14 mouse cellular contexts compared by ENCODE assay signal in the genomic region with DNA sequence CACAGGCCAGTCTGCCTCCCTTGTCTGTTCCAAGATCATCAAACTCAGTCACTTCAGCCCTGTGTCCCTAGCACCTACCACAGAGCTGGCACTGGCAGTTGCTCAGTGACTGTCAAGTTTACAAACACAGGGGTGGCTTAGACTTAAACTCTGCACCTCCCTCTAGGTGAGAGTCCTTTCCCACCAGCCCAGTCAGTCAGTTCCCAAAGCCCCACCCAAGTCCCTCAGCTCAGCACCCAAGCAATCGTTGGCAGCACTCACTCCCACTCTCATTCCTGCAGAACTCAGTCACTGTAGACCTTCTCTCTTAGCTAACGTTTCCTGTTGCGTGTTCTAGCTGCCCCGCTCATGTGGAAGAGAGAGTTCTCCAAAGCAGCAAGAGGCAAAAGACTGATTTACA. TPM values are rescaled to one million over a fixed set of nuclear protein-coding genes. Genes with fewer than 3 reads are reported as not detected.
DNase-seq lines count a peak whose midpoint lies in the region; ATAC-seq and TF ChIP-seq lines count a peak whose summit lies in the region.
"Had no signal": no experiment of that assay in that cellular context is flagged by ENCODE, and none has a peak within 500 bp of the region (broad histone marks: within the 10 kb centered on the region; RNA-seq: fewer than 3 reads in every experiment).

No protein-coding gene starts in this region.

- peaks cover 15% of the 10 kb centered on the region for H3K36me3 ChIP-seq in forebrain, embryonic 13.5 days (ENCODE audit: poor library complexity, severe bottlenecking)
- peaks cover 13% of the 10 kb centered on the region; the same call in 1 of the 2 replicates for H3K36me3 ChIP-seq in forebrain, postnatal 0 days (ENCODE audit: insufficient read depth)
- H3K36me3 ChIP-seq in liver, embryonic 12.5 days = peaks cover 18% of the 10 kb centered on the region
- H3K36me3 ChIP-seq in liver, embryonic 11.5 days (ENCODE audit: control insufficient read depth, insufficient read depth, low read length) = no peaks in the 10 kb centered on the region
- H3K36me3 ChIP-seq in liver, postnatal 0 days (replicated peaks; ENCODE audit: insufficient read depth, low read length) = peaks cover 19% of the 10 kb centered on the region

- ATAC-seq in forebrain, embryonic 13.5 days = no peak
- ATAC-seq in forebrain, postnatal 0 days = no peak
- 0 out of 2 replicates have a peak, but pooled peaks have one; percentile 51 for ATAC-seq in liver, embryonic 12.5 days
- no peak for ATAC-seq in liver, embryonic 11.5 days (replicated peaks; ENCODE audit: low FRiP score)
- peak; percentile 72 for ATAC-seq in liver, postnatal 0 days
- ATAC-seq: Patski had no signal

- H3K4me3 ChIP-seq in forebrain, embryonic 13.5 days = no peak overlapping the region
- no peak overlapping the region for H3K4me3 ChIP-seq in forebrain, postnatal 0 days (ENCODE audit: low read depth, low read length)
- no peak overlapping the region for H3K4me3 ChIP-seq in liver, embryonic 12.5 days
- H3K4me3 ChIP-seq in liver, embryonic 11.5 days (ENCODE audit: low read depth, low read length) = no peak overlapping the region; the same call in 1 of the 2 replicates
- peak overlapping the region; percentile 34 for H3K4me3 ChIP-seq in brown adipose tissue, adult 24 weeks (ENCODE audit: insufficient read depth, low read depth, low read length)
- H3K4me3 ChIP-seq in liver, postnatal 0 days (ENCODE audit: low read depth, low read length) = no peak overlapping the region
- H3K4me3 ChIP-seq: erythroblast, embryonic 14.5 days; stomach, embryonic 15.5 days had no signal

- 91% methylated on average over 4 of the region's 4 CpGs for WGBS in forebrain, embryonic 13.5 days
- 91% methylated on average over 4 of the region's 4 CpGs for WGBS in forebrain, postnatal 0 days
- WGBS in liver, embryonic 12.5 days (ENCODE audit: insufficient replicate concordance) = 83% methylated on average over 4 of the region's 4 CpGs
- WGBS in liver, embryonic 11.5 days = 75% methylated on average over 4 of the region's 4 CpGs
- 69% methylated on average over 4 of the region's 4 CpGs for WGBS in liver, postnatal 0 days (ENCODE audit: insufficient replicate concordance)

- H3K4me2 ChIP-seq in forebrain, embryonic 13.5 days = no peak overlapping the region
- H3K4me2 ChIP-seq in forebrain, postnatal 0 days (ENCODE audit: low read depth) = no peak overlapping the region
- H3K4me2 ChIP-seq in liver, embryonic 12.5 days = peak overlapping the region; percentile 21
- H3K4me2 ChIP-seq in liver, embryonic 11.5 days = no peak overlapping the region
- peak overlapping the region; percentile 44 for H3K4me2 ChIP-seq in liver, postnatal 0 days (ENCODE audit: low read depth, low read length)
- H3K4me2 ChIP-seq: stomach, embryonic 15.5 days had no signal

- H3K9me3 ChIP-seq in forebrain, embryonic 13.5 days (replicated peaks) = no peaks in the 10 kb centered on the region
- H3K9me3 ChIP-seq in forebrain, postnatal 0 days (ENCODE audit: low read length) = no peaks in the 10 kb centered on the region
- no peaks in the 10 kb centered on the region for H3K9me3 ChIP-seq in liver, embryonic 12.5 days (replicated peaks)
- H3K9me3 ChIP-seq in liver, embryonic 11.5 days (ENCODE audit: control insufficient read depth, low read length) = no peaks in the 10 kb centered on the region
- H3K9me3 ChIP-seq in liver, postnatal 0 days (ENCODE audit: low read length) = no peaks in the 10 kb centered on the region
- H3K9me3 ChIP-seq: stomach, embryonic 15.5 days had no signal

- TF ChIP-seq CTCF in forebrain, postnatal 0 days (IDR thresholded peaks at IDR 0.05; ENCODE audit: low read depth) = no peak
- no peak for TF ChIP-seq CTCF in liver, postnatal 0 days (IDR thresholded peaks at IDR 0.05; ENCODE audit: low read depth)

- no peak for DNase-seq in forebrain, postnatal 0 days
- DNase-seq in liver, embryonic 11.5 days (ENCODE audit: low spot score) = no peak
- no peak for DNase-seq in liver, postnatal 0 days
- DNase-seq in layer of hippocampus, postnatal 10 days (ENCODE audit: low spot score in 2 of 2) = no peak
- no peak for DNase-seq in adrenal gland, postnatal 4 days (ENCODE audit: low spot score in 2 of 2)
- DNase-seq: cerebellum, postnatal 25 days; heart, adult 11 months; midbrain, embryonic 14.5 days had no signal

- no peak overlapping the region for H3K9ac ChIP-seq in forebrain, embryonic 13.5 days
- H3K9ac ChIP-seq in forebrain, postnatal 0 days = no peak overlapping the region
- no peak overlapping the region for H3K9ac ChIP-seq in liver, embryonic 12.5 days
- H3K9ac ChIP-seq in liver, embryonic 11.5 days (ENCODE audit: low read depth, low read length) = no peak overlapping the region
- peak overlapping the region; percentile 26; the same call in 1 of the 2 replicates for H3K9ac ChIP-seq in liver, postnatal 0 days (replicated peaks)
- H3K9ac ChIP-seq: stomach, embryonic 15.5 days had no signal

- H3K27ac ChIP-seq in forebrain, embryonic 13.5 days = peak overlapping the region; percentile 35; the same call in 1 of the 2 replicates
- H3K27ac ChIP-seq in forebrain, postnatal 0 days (ENCODE audit: low read depth, low read length) = no peak overlapping the region
- H3K27ac ChIP-seq in liver, embryonic 12.5 days = no peak overlapping the region; the same call in 1 of the 2 replicates
- no peak overlapping the region for H3K27ac ChIP-seq in liver, embryonic 11.5 days (ENCODE audit: low read depth, low read length)
- H3K27ac ChIP-seq in brown adipose tissue, adult 24 weeks (replicated peaks; ENCODE audit: low read depth, low read length) = peak overlapping the region; percentile 79
- H3K27ac ChIP-seq in liver, postnatal 0 days (ENCODE audit: low read depth) = peak overlapping the region; percentile 71
- H3K27ac ChIP-seq: stomach, embryonic 15.5 days had no signal

- TF ChIP-seq EP300 in liver, postnatal 0 days (IDR thresholded peaks at IDR 0.05; ENCODE audit: low read depth) = no peak

- peaks cover 5% of the 10 kb centered on the region for H3K4me1 ChIP-seq in forebrain, embryonic 13.5 days
- no peaks in the 10 kb centered on the region for H3K4me1 ChIP-seq in forebrain, postnatal 0 days (ENCODE audit: insufficient read depth)
- H3K4me1 ChIP-seq in liver, embryonic 12.5 days = 0 out of 2 replicates have a peak, but pooled peaks cover 4% of the 10 kb centered on the region
- H3K4me1 ChIP-seq in liver, embryonic 11.5 days (replicated peaks; ENCODE audit: control insufficient read depth, insufficient read depth, low read length) = no peaks in the 10 kb centered on the region
- peaks cover 12% of the 10 kb centered on the region; the same call in 1 of the 2 replicates for H3K4me1 ChIP-seq in brown adipose tissue, adult 24 weeks (ENCODE audit: control insufficient read depth, insufficient read depth, insufficient read length, low read length)
- H3K4me1 ChIP-seq in liver, postnatal 0 days (ENCODE audit: insufficient read depth) = no peaks in the 10 kb centered on the region

- H3K27me3 ChIP-seq in forebrain, embryonic 13.5 days = no peaks in the 10 kb centered on the region
- H3K27me3 ChIP-seq in forebrain, postnatal 0 days (ENCODE audit: insufficient read depth, low read length) = no peaks in the 10 kb centered on the region
- no peaks in the 10 kb centered on the region for H3K27me3 ChIP-seq in liver, embryonic 12.5 days (replicated peaks)
- H3K27me3 ChIP-seq in liver, embryonic 11.5 days (replicated peaks; ENCODE audit: control insufficient read depth, insufficient read depth, low read length) = no peaks in the 10 kb centered on the region
- H3K27me3 ChIP-seq in liver, postnatal 0 days (ENCODE audit: insufficient read depth, low read length) = no peaks in the 10 kb centered on the region
- H3K27me3 ChIP-seq: Patski; stomach, embryonic 15.5 days had no signal

RNA-seq across cellular contexts. Expression of gene Rnf157, which starts 18.1 kb away (rescaled TPM):
- polyA plus RNA-seq in forebrain, embryonic 13.5 days (2015; fragmentation: Nextera tagmentation; extraction: Ambion mirVana) = 18.1 and 20.6 TPM in 2 replicates
- 92.7 and 105 TPM in 2 replicates for total RNA-seq in forebrain, postnatal 0 days (2014; rRNA removed)
- polyA plus RNA-seq in forebrain, postnatal 0 days (2015; fragmentation: Nextera tagmentation; extraction: Ambion mirVana) = 47.3 and 56.7 TPM in 2 replicates
- 2.9 and 4.3 TPM in 2 replicates for polyA plus RNA-seq in liver, embryonic 12.5 days (2016; fragmentation: Nextera tagmentation; extraction: Ambion mirVana)
- polyA plus RNA-seq in liver, embryonic 11.5 days (2014; fragmentation: Nextera tagmentation; extraction: Ambion mirVana) = 5.0 and 6.8 TPM in 2 replicates
- 0.67 TPM in 1 of 2 replicates, not detected in the other for polyA plus RNA-seq in brown adipose tissue, adult 24 weeks (2012; ENCODE audit: insufficient read depth, insufficient read length, missing spikeins)
- polyA plus RNA-seq in liver, postnatal 0 days (2015; fragmentation: Nextera tagmentation; extraction: Ambion mirVana) = 1.5 and 2.2 TPM in 2 replicates
- 100 to 1,000 TPM; 184 to 186 TPM for total RNA-seq in layer of hippocampus, postnatal 10 days (2021)
- 10 to 100 TPM; 20.0 to 22.0 TPM for total RNA-seq in adrenal gland, postnatal 4 days (2021)
- polyA plus RNA-seq: erythroblast, embryonic 14.5 days had no signal

RNA-seq across cellular contexts. Expression of gene Ubald2, which starts 39.1 kb away (rescaled TPM):
- 45.5 and 58.2 TPM in 2 replicates for polyA plus RNA-seq in forebrain, embryonic 13.5 days (2015; fragmentation: Nextera tagmentation; extraction: Ambion mirVana)
- total RNA-seq in forebrain, postnatal 0 days (2014; rRNA removed) = 88.0 and 127 TPM in 2 replicates
- 50.6 and 68.5 TPM in 2 replicates for polyA plus RNA-seq in forebrain, postnatal 0 days (2015; fragmentation: Nextera tagmentation; extraction: Ambion mirVana)
- polyA plus RNA-seq in liver, embryonic 12.5 days (2016; fragmentation: Nextera tagmentation; extraction: Ambion mirVana) = 32.3 and 32.6 TPM in 2 replicates
- polyA plus RNA-seq in liver, embryonic 11.5 days (2014; fragmentation: Nextera tagmentation; extraction: Ambion mirVana) = 78.6 and 80.2 TPM in 2 replicates
- 29.8 and 38.4 TPM in 2 replicates for polyA plus RNA-seq in brown adipose tissue, adult 24 weeks (2012; ENCODE audit: insufficient read depth, insufficient read length, missing spikeins)
- polyA plus RNA-seq in liver, postnatal 0 days (2015; fragmentation: Nextera tagmentation; extraction: Ambion mirVana) = 29.2 and 29.8 TPM in 2 replicates
- total RNA-seq in layer of hippocampus, postnatal 10 days (2021) = 10 to 100 TPM; 35.7 to 46.1 TPM
- total RNA-seq in adrenal gland, postnatal 4 days (2021) = 10 to 100 TPM; 62.1 to 63.9 TPM

RNA-seq across cellular contexts. Expression of gene Foxj1, which starts 59.6 kb away (rescaled TPM):
- 8.1 and 10.6 TPM in 2 replicates for polyA plus RNA-seq in forebrain, embryonic 13.5 days (2015; fragmentation: Nextera tagmentation; extraction: Ambion mirVana)
- total RNA-seq in forebrain, postnatal 0 days (2014; rRNA removed) = 24.8 and 37.6 TPM in 2 replicates
- polyA plus RNA-seq in forebrain, postnatal 0 days (2015; fragmentation: Nextera tagmentation; extraction: Ambion mirVana) = 15.7 and 19.9 TPM in 2 replicates
- polyA plus RNA-seq in liver, embryonic 12.5 days (2016; fragmentation: Nextera tagmentation; extraction: Ambion mirVana) = 1.2 and 1.4 TPM in 2 replicates
- polyA plus RNA-seq in liver, embryonic 11.5 days (2014; fragmentation: Nextera tagmentation; extraction: Ambion mirVana) = 1.2 and 1.3 TPM in 2 replicates
- polyA plus RNA-seq in brown adipose tissue, adult 24 weeks (2012; ENCODE audit: insufficient read depth, insufficient read length, missing spikeins) = not detected in 2 replicates
- polyA plus RNA-seq in liver, postnatal 0 days (2015; fragmentation: Nextera tagmentation; extraction: Ambion mirVana) = 0.07 and 0.14 TPM in 2 replicates
- total RNA-seq in layer of hippocampus, postnatal 10 days (2021) = 10 to 100 TPM in 1 of 2 experiments, 1 to 10 TPM in 1; 9.5 to 10.4 TPM
- total RNA-seq in adrenal gland, postnatal 4 days (2021) = under 1 TPM; 0.37 to 0.90 TPM

Comparison
In these comparisons a context has a peak if more than half of its experiments do, and no peak if none do; other contexts are left out.
1. ATAC-seq: peak in liver, embryonic 12.5 days (single experiment) and liver, postnatal 0 days (single experiment); none in forebrain, embryonic 13.5 days (single experiment), forebrain, postnatal 0 days (single experiment) and liver, embryonic 11.5 days (single experiment).
2. H3K27ac ChIP-seq: peak in forebrain, embryonic 13.5 days (single experiment), brown adipose tissue, adult 24 weeks (single experiment) and liver, postnatal 0 days (single experiment); none in forebrain, postnatal 0 days (single experiment), liver, embryonic 12.5 days (single experiment) and liver, embryonic 11.5 days (single experiment).
3. H3K4me2 ChIP-seq: peak in liver, embryonic 12.5 days (single experiment) and liver, postnatal 0 days (single experiment); none in forebrain, embryonic 13.5 days (single experiment), forebrain, postnatal 0 days (single experiment) and liver, embryonic 11.5 days (single experiment).